Mouse (Mus musculus): ENCODE results near the gene Sgcb. TPM values are rescaled to one million over a fixed set of nuclear protein-coding genes. Genes with fewer than 3 reads are reported as not detected.

Sgcb gene
- polyA plus RNA-seq (2014; fragmentation: Nextera tagmentation; extraction: Ambion mirVana), result 23.9 and 25.6 TPM in 2 replicates

GRCm38 (mm10) chr5:73647261-73647900 is at the start of gene Sgcb:
TSS of gene Sgcb (minus strand) at chr5:73647790.
- Histone ChIP-seq H3K9ac (replicated peaks; ENCODE audit: low read length) (peak within 1 kb of the TSS; percentile 79), H3K36me3 (replicated peaks; ENCODE audit: control insufficient read depth, insufficient read depth, low read depth, low read length) (no peaks in the 10 kb centered on the region), H3K4me1 (ENCODE audit: control insufficient read depth, insufficient read depth, low read length) (peaks cover 7% of the 10 kb centered on the region), H3K4me2 (ENCODE audit: low read depth, low read length) (peak within 1 kb of the TSS; percentile 89), H3K27me3 (ENCODE audit: control insufficient read depth, insufficient read depth, low read length) (peaks cover 36% of the 10 kb centered on the region), H3K4me3 (ENCODE audit: low read depth, low read length) (peak within 1 kb of the TSS; percentile 79), H3K9me3 (replicated peaks; ENCODE audit: control insufficient read depth, low read length) (no peaks in the 10 kb centered on the region), H3K27ac (replicated peaks; ENCODE audit: low read depth, low read length) (0 out of 2 replicates have a peak within 1 kb of the TSS, but pooled peaks have one; percentile 13)
- DNase-seq (ENCODE audit: low spot score) (peak; percentile 85), ATAC-seq (replicated peaks; ENCODE audit: insufficient number of reproducible peaks, low FRiP score, low TSS enrichment, low read depth) (peak; percentile 86)
- under 1% methylated on average over 49 of the region's 62 CpGs for WGBS

- H3K9ac ChIP-seq (replicated peaks; ENCODE audit: low read length), result no peak overlapping the region
- H3K27ac ChIP-seq (replicated peaks; ENCODE audit: low read depth, low read length), result 0 out of 2 replicates have a peak overlapping the region, but pooled peaks have one; percentile 8
- H3K9me3 ChIP-seq (replicated peaks; ENCODE audit: control insufficient read depth, low read length), result no peaks in the 10 kb centered on the region
- WGBS, result 54% methylated on average over 4 of the region's 4 CpGs
- no peak overlapping the region for H3K4me2 ChIP-seq (ENCODE audit: low read depth, low read length)
- no peak overlapping the region for H3K4me3 ChIP-seq (ENCODE audit: low read depth, low read length)
- ATAC-seq (replicated peaks; ENCODE audit: insufficient number of reproducible peaks, low FRiP score, low TSS enrichment, low read depth) (peak; percentile 67; the same call in 1 of the 2 replicates), DNase-seq (ENCODE audit: low spot score) (peak; percentile 88)
- H3K36me3 ChIP-seq (replicated peaks; ENCODE audit: control insufficient read depth, insufficient read depth, low read depth, low read length), result no peaks in the 10 kb centered on the region
- no peaks in the 10 kb centered on the region for H3K4me1 ChIP-seq (ENCODE audit: control insufficient read depth, insufficient read depth, low read length)
- no peaks in the 10 kb centered on the region for H3K27me3 ChIP-seq (ENCODE audit: control insufficient read depth, insufficient read depth, low read length)
Observed at GRCm38 (mm10) chr5:73694254-73695015, 46.8 kb upstream of the Sgcb start.

DNA sequence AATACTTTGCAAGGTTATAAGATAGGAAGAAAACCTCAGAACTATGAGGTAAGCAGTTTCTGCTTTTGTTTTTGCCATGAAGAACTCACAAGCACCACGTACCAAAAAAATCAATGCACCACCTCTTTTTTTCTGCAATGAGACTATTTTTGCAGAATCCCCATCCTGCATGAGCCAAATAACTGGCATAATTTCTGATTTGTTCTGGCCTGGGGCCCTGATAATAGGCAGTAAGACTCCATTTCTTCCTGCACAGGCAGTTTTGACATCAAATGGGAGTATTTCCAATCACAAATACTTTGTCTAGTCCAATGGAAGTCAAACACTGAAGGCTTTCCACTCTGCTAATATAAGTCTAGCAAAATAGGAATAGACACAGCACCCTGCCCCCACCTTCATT is 46.2 kb upstream of the Sgcb start:
- Histone ChIP-seq H3K4me3 (ENCODE audit: low read depth, low read length) (no peak overlapping the region), H3K4me1 (ENCODE audit: control insufficient read depth, insufficient read depth, low read length) (no peaks in the 10 kb centered on the region), H3K27me3 (ENCODE audit: control insufficient read depth, insufficient read depth, low read length) (no peaks in the 10 kb centered on the region), H3K27ac (replicated peaks; ENCODE audit: low read depth, low read length) (no peak overlapping the region), H3K4me2 (ENCODE audit: low read depth, low read length) (no peak overlapping the region), H3K9ac (replicated peaks; ENCODE audit: low read length) (no peak overlapping the region), H3K36me3 (replicated peaks; ENCODE audit: control insufficient read depth, insufficient read depth, low read depth, low read length) (no peaks in the 10 kb centered on the region), H3K9me3 (replicated peaks; ENCODE audit: control insufficient read depth, low read length) (no peaks in the 10 kb centered on the region)
- 73% methylated on average over 1 of the region's 1 CpGs for WGBS
- ATAC-seq (replicated peaks; ENCODE audit: insufficient number of reproducible peaks, low FRiP score, low TSS enrichment, low read depth) (no peak), DNase-seq (ENCODE audit: low spot score) (no peak)

GRCm38 (mm10) chr5:73691723-73692520 is 44.3 kb upstream of the Sgcb start:
- Histone ChIP-seq H3K9me3 (replicated peaks; ENCODE audit: control insufficient read depth, low read length) (no peaks in the 10 kb centered on the region), H3K27ac (replicated peaks; ENCODE audit: low read depth, low read length) (no peak overlapping the region), H3K27me3 (ENCODE audit: control insufficient read depth, insufficient read depth, low read length) (no peaks in the 10 kb centered on the region), H3K4me1 (ENCODE audit: control insufficient read depth, insufficient read depth, low read length) (no peaks in the 10 kb centered on the region), H3K9ac (replicated peaks; ENCODE audit: low read length) (no peak overlapping the region), H3K4me2 (ENCODE audit: low read depth, low read length) (no peak overlapping the region), H3K4me3 (ENCODE audit: low read depth, low read length) (no peak overlapping the region), H3K36me3 (replicated peaks; ENCODE audit: control insufficient read depth, insufficient read depth, low read depth, low read length) (no peaks in the 10 kb centered on the region)
- DNase-seq (ENCODE audit: low spot score) (no peak), ATAC-seq (replicated peaks; ENCODE audit: insufficient number of reproducible peaks, low FRiP score, low TSS enrichment, low read depth) (no peak)
- WGBS, result 38% methylated on average over 15 of the region's 15 CpGs

GRCm38 (mm10) chr5:73690146-73690545 is 42.6 kb upstream of the Sgcb start:
- ATAC-seq (replicated peaks; ENCODE audit: insufficient number of reproducible peaks, low FRiP score, low TSS enrichment, low read depth), result no peak

GRCm38 (mm10) chr5:73688576-73688975 is 41.0 kb upstream of the Sgcb start:
- Histone ChIP-seq H3K27me3 (ENCODE audit: control insufficient read depth, insufficient read depth, low read length) (no peaks in the 10 kb centered on the region), H3K27ac (replicated peaks; ENCODE audit: low read depth, low read length) (no peak overlapping the region), H3K36me3 (replicated peaks; ENCODE audit: control insufficient read depth, insufficient read depth, low read depth, low read length) (no peaks in the 10 kb centered on the region), H3K9ac (replicated peaks; ENCODE audit: low read length) (no peak overlapping the region), H3K4me3 (ENCODE audit: low read depth, low read length) (no peak overlapping the region), H3K4me1 (ENCODE audit: control insufficient read depth, insufficient read depth, low read length) (no peaks in the 10 kb centered on the region), H3K4me2 (ENCODE audit: low read depth, low read length) (no peak overlapping the region), H3K9me3 (replicated peaks; ENCODE audit: control insufficient read depth, low read length) (no peaks in the 10 kb centered on the region)
- DNase-seq (ENCODE audit: low spot score), result no peak
- ATAC-seq (replicated peaks; ENCODE audit: insufficient number of reproducible peaks, low FRiP score, low TSS enrichment, low read depth), result no peak
- WGBS, result 86% methylated on average over 1 of the region's 1 CpGs

More at GRCm38 (mm10) chr5:73690146-73690545, 42.6 kb upstream of the Sgcb start:
- H3K4me2 ChIP-seq (ENCODE audit: low read depth, low read length), result no peak overlapping the region
- no peak for DNase-seq (ENCODE audit: low spot score)
- no peak overlapping the region for H3K4me3 ChIP-seq (ENCODE audit: low read depth, low read length)
- H3K36me3 ChIP-seq (replicated peaks; ENCODE audit: control insufficient read depth, insufficient read depth, low read depth, low read length), result no peaks in the 10 kb centered on the region
- no peaks in the 10 kb centered on the region for H3K9me3 ChIP-seq (replicated peaks; ENCODE audit: control insufficient read depth, low read length)
- no peak overlapping the region for H3K9ac ChIP-seq (replicated peaks; ENCODE audit: low read length)
- H3K4me1 ChIP-seq (ENCODE audit: control insufficient read depth, insufficient read depth, low read length), result no peaks in the 10 kb centered on the region
- no peaks in the 10 kb centered on the region for H3K27me3 ChIP-seq (ENCODE audit: control insufficient read depth, insufficient read depth, low read length)
- 52% methylated on average over 2 of the region's 2 CpGs for WGBS
- H3K27ac ChIP-seq (replicated peaks; ENCODE audit: low read depth, low read length), result no peak overlapping the region

DNA sequence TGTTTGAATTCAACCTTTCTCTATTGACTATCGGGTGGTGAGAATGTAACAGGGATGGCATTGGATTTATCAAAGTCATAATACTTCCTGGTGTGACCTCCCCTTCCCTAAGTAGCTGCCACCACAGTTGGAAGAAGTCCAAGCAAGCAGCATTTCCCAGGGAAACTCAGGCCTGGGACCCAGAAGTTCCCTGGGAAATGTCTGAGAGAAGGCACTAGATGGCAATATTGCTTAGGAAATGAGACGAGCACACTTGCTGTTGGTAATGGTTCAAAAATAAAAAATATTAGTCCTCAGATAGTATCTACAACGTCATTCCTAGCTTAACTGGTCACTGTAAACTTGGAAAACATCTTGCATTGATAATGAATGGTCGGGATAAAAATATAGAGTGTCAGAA is 38.6 kb upstream of the Sgcb start:
- WGBS, result 26% methylated on average over 4 of the region's 4 CpGs
- H3K4me2 ChIP-seq (ENCODE audit: low read depth, low read length), result no peak overlapping the region
- no peak overlapping the region for H3K4me3 ChIP-seq (ENCODE audit: low read depth, low read length)
- DNase-seq (ENCODE audit: low spot score) (peak; percentile 75), ATAC-seq (replicated peaks; ENCODE audit: insufficient number of reproducible peaks, low FRiP score, low TSS enrichment, low read depth) (no peak)
- no peaks in the 10 kb centered on the region for H3K9me3 ChIP-seq (replicated peaks; ENCODE audit: control insufficient read depth, low read length)
- H3K27me3 ChIP-seq (ENCODE audit: control insufficient read depth, insufficient read depth, low read length), result no peaks in the 10 kb centered on the region
- H3K36me3 ChIP-seq (replicated peaks; ENCODE audit: control insufficient read depth, insufficient read depth, low read depth, low read length), result no peaks in the 10 kb centered on the region
- H3K9ac ChIP-seq (replicated peaks; ENCODE audit: low read length), result no peak overlapping the region
- H3K4me1 ChIP-seq (ENCODE audit: control insufficient read depth, insufficient read depth, low read length), result no peaks in the 10 kb centered on the region
- H3K27ac ChIP-seq (replicated peaks; ENCODE audit: low read depth, low read length), result no peak overlapping the region

Data from embryonic facial prominence, embryonic 11.5 days (tissue).